Mouse (Mus musculus) gastrocnemius, postnatal 36 days (tissue): ENCODE measurements around the gene Olfr248. TPM values are rescaled to one million over a fixed set of nuclear protein-coding genes. Genes with fewer than 3 reads are reported as not detected.
"Not testable (repeated sequence)": the region's sequence is repeated elsewhere in the genome, so short reads cannot be mapped to it uniquely, and the experiment has no call there.

ENCODE experiments used
- DNase-seq, 2 experiments: peaks; one replicate each; pipeline ENCODE4 v3.0.0; 2022
- intact Hi-C: fragments of 180-260 bp; cut with DNase I; formaldehyde crosslinking; loops from one replicate; pipeline ENCODE4 v1.15.1; 2025
- long read RNA-seq, 2 experiments: library from polyadenylated mRNA; stranded (forward); transcript quantifications; one replicate each; pipeline ENCODE4 v2.0.0; 2021
- total RNA-seq, 2 experiments: library from RNA; stranded (reverse); gene quantifications; 2 replicates each; pipeline ENCODE4 v1.2.3; 2021

Olfr248 gene
- total RNA-seq, result not detected
- long read RNA-seq, experiment 1, result 0 reads
- long read RNA-seq, experiment 2, result 0 reads

DNA sequence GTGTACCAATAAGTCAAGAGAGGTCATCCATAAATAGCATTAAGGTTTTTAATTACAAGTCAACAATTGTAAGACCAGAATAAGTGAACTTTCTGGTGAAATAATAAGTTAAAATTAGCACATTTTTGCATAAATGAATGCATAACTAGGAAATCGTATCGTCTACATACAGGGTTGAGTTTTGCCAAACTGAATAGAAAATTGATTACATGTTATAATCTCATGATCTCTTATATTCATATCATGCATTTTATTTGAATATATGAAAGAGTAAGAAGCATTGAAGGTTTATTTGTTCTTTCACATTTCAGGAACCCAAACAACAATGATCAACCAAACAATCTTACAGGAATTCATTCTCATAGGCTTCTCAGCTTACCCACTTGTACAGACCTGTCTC, at the start of gene Olfr248:
Gene Olfr248, plus strand, starts transcription at position 301 of the 400 bp plus-strand sequence.
- intact Hi-C loops, result no loop called here

DNA sequence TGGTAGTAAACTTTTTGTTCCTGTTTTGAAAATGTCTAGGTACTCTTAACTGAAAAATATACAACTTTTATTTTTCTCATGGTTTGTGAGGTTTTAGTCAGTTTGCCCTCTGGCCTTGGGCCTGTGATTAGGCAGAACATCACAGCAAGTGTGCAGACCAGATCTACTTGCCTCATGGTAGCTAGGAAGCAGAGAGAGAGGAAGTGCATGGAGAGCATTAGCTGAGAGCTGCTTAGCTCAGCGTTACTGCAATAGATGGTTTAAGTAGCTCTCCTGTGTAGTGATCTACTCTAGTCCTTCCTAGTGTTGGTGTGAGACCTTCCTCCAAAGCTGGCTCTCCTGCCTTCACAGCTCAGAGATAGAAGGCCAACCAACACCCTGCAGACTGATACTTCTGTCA, 37.2 kb upstream of the Olfr248 start:
- DNase-seq, intact Hi-C loops: not testable (repeated sequence)

More for the DNA sequence above, at the start of gene Olfr248:
- no peak for DNase-seq

DNA sequence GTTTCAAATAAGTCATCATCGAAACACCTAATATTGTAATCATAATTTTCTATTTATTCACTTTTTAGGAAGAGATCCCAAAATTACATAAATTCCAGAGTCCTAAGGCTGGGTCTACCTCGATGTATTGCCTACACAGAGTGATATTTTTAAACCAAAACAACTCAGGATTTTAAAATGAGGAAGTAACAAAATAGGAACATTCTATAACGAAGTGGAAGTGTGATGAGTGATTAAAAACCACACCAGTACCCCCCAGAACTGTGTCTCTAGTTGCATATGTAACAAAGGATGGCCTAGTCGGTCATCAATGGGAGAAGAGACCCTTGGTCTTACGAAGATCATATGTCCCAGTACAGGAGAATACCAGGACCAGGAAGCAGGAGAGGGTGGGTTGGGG, 36.2 kb upstream of the Olfr248 start:
- DNase-seq, result no peak
- intact Hi-C loops, result no loop called here

DNA sequence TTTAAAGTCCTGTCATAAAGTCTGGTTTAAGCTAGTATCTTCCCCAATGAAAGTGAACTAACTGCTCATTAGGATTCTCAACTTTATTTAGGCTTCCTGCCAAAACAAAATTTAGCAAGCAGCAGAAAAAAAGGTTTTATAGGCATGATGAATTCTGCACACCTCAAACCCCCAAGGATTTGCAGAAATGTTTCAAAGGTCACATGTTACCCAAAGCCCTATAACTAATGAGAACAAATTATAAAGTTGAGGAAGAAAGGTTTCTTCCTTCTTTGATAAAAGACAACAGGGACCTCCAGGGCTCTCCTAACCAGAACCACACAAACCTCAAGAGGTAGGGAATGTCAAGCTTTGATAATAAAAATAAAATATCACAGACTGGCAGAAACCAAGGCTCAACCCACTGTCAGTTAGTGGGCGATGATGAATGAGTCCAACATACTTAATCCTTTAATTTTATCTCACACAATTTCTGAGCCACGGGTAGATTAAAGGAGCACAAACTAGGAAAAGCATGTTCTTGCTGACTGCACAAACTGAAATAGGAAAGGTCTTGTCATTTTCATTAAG, 25.9 kb upstream of the Olfr248 start, which contains the start of gene Olfr417:
Gene Olfr417, plus strand, starts transcription at position 241 of the 570 bp plus-strand sequence.
- intact Hi-C loops, result no loop called here
- no peak for DNase-seq

DNA sequence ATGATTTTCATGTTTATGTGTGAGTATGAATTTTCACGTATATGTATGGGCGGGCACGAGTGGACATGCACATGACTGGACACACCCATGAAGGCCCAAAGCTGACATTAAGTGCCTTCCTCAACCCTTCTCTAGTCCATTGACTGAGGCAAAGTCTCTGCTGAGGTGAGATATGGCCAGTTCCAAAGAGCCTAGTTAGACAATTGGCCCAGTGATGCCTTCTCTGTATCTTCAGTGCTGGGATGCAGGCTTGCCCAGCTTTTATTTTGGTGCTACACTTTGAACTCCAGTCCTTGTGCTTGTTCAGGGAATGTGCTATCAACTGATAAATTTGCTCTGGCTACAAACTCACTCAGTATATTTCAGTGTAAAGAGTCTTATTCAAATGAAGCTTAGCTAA, 17.0 kb upstream of the Olfr248 start:
- DNase-seq, result no peak

DNA sequence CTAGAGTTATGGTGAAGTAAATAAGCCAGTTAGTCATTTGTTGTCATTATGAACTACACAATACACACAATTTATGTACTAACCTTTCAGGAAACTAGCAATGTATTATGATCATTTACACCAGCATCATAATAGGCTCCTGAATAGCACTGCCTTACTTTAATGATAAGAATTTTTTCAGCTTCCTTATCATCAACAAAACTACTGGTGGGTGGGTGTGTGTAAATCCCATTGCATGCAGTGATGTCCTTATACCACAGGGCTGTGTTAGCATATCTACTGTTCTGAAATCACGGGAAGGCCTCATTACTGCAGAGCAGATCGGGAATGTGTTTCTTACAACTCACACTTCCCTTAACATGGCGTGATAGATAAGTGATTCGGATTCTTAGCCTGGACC, 32.1 kb downstream of the Olfr248 start:
- intact Hi-C loops, result no loop called here
- no peak for DNase-seq

More for the DNA sequence above, 17.0 kb upstream of the Olfr248 start:
- intact Hi-C loops, result no loop called here

DNA sequence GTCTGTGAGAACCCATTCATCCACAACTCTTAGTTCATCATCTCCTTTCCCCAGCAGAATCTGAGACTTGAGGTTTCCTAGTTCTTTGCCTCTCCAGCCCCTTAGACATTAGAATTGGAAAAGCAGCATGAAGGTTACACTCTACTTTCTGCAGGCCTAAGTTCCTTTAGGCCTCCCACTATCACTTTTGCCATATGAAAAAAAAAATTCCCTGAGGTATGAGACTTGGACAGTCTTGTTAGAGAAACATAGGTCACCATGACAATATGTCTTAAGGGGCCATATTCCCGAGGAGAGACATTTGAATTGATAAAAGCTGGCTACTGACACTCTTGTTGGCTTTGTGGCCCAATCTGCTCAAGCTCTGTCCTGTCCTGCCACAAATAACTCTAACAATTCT, 32.9 kb downstream of the Olfr248 start, which contains the start of gene Olfr414:
Gene Olfr414, plus strand, starts transcription at position 301 of the 400 bp plus-strand sequence.
- intact Hi-C loops, result no loop called here
- DNase-seq, result no peak

DNA sequence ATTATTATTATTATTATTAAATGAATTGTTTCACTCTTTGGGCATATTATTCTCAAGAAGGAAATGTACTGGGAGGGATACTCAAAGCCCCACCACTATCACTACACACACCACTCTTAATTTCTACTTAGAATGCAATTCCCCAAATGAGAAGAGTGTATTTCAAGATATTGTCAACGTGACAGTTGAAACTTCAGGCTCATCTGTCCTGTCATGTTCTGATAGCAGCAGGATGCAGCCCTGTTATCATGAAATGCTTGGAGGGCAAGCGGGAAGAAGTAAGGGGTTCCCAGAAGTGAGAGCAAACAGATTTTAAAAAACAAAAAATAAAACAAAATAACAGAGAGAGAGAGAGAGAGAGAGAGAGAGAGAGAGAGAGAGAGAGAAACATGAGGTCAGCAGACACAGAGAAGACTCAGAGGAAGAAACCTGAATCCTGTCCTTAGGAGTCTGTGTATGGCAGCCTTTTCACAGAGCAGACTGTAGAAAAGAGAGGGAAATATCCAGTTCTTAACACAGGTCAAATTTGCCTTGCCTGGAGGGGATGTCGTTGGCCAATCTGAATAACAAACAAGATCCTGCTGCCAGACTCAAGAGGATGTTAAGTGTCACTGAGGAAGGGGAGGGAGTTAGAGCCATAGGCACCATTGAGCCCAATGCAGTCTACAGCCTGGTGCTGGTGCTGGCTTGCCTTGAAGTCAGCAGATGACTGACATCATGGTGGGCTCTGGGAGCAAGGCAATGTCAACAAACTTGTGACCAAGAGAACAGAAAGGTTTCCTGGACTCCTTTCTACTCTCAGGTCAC, 35.5 kb downstream of the Olfr248 start:
- intact Hi-C loops, result no loop called here
- DNase-seq, result no peak

DNA sequence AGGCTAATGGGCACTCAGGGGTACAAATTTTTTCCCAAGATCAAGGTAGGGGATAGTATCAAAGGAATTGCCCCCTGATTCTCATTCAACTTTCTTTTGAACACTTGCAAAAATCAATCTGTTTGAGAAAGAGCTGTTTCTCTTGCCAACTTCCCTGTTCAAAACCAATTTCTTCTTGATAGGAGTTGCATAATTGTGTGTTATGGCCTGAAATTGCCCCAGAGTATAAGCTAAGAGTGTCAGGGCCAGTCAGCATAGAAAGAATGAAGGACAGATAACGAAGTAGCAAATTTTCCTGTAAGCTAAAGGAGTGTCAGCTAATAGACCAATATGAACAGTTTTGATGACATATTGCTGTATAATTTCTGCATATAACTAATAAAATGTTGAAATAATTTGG, 36.6 kb downstream of the Olfr248 start:
- intact Hi-C loops, result no loop called here
- DNase-seq, result no peak

DNA sequence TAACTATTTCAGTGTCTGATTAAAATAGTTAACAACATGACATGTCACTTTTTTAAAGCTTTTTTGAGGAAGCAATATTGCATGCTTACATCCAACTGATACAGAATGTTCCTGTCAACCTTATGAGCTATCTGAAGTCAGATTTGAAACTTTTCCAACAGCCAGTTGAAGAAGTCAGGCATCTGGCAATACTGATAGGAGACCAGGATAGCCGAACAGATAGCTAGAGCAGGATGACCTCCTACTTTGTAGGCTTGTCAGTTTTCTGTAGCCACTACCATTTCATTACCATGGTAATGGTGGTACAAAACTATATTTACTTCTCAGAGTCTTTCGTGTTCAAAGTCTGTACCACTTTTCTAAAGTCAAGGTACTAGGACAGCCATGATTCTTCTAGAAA, 37.6 kb downstream of the Olfr248 start:
- intact Hi-C loops, result no loop called here

DNA sequence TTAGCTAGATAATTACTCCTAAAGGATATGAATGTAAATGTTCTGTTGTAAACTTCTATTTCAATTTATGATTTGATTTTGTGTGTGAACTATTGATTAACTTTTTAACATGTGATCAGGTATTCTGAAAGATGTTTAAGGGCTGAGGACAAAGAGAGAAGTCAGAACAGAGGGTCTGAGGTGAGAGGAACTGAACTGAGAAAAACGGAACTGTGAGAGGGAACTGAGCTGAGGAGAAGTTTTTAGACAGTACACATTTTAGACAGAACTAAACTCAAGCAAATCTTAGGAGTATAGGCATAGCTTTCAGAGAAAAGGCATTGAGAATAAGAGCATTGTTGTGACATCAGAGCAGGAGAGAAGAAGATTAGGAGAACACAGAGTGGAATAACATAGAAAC, 43.3 kb downstream of the Olfr248 start:
- intact Hi-C loops, result no loop called here
- DNase-seq, result no peak

More for the DNA sequence above, 37.6 kb downstream of the Olfr248 start:
- no peak for DNase-seq

Other genes starting within 250 kb of the Olfr248 start
- gene Olfr420, start 235.4 kb upstream of the Olfr248 start, total RNA-seq, result not detected
- under 1 TPM; 0.15 to 0.18 TPM for gene Spta1, start 218.3 kb upstream of the Olfr248 start, total RNA-seq
- gene Olfr419, start 139.0 kb upstream of the Olfr248 start, total RNA-seq, result not detected
- not detected for gene Mptx1, start 60.5 kb upstream of the Olfr248 start, total RNA-seq
- gene Olfr417, start 25.9 kb upstream of the Olfr248 start, total RNA-seq, result not detected
- gene Olfr414, start 33.0 kb downstream of the Olfr248 start, total RNA-seq, result not detected
- gene Olfr220, start 51.0 kb downstream of the Olfr248 start, total RNA-seq, result not detected
- under 1 TPM; 0.25 to 0.28 TPM for gene Fmn2, start 110.8 kb downstream of the Olfr248 start, total RNA-seq